Mouse (Mus musculus) ES-E14 (cell line): Measurements from ENCODE around the gene Agtrap. TPM values are rescaled to one million over a fixed set of nuclear protein-coding genes. Genes with fewer than 3 reads are reported as not detected.

ENCODE experiments used
- DNase-seq: peaks from one replicate; pipeline ENCODE4 v3.0.0-alpha.2; 2013; ENCODE audit warnings: low read depth, low spot score
- H3K27ac ChIP-seq: 2 replicates; pipeline ENCODE4 v1.5.1; 2012; ENCODE audit warnings: low read depth, mild to moderate bottlenecking, low read length, moderate library complexity, mixed read lengths; ENCODE audit not compliant: poor library complexity, insufficient read depth, severe bottlenecking
- H3K36me3 ChIP-seq: 2 replicates; pipeline ENCODE4 v1.6.1; 2012; ENCODE audit warnings: mild to moderate bottlenecking, low read length, moderate library complexity, mixed read lengths; ENCODE audit not compliant: control insufficient read depth, poor library complexity, insufficient read depth, severe bottlenecking
- H3K4me1 ChIP-seq, 2 experiments: fragments of 150-350 bp in 1 of 2; sonication (generic) in 1 of 2; 2 replicates each; pipeline ENCODE4 v1.6.1; 2012; ENCODE audit warnings: low read length in 2 of 2, mild to moderate bottlenecking in 1 of 2, mixed read lengths in 1 of 2; ENCODE audit not compliant: control insufficient read depth in 2 of 2, insufficient read depth in 2 of 2, poor library complexity in 1 of 2
- H3K4me3 ChIP-seq, 2 experiments: fragments of 150-350 bp in 1 of 2; sonication (generic) in 1 of 2; 2 replicates each; pipeline ENCODE4 v1.5.1; 2012; ENCODE audit warnings: low read length in 2 of 2, low read depth in 1 of 2, mild to moderate bottlenecking in 1 of 2, mixed read lengths in 1 of 2; ENCODE audit not compliant: insufficient read depth in 1 of 2, poor library complexity in 1 of 2, severe bottlenecking in 1 of 2
- H3K9ac ChIP-seq: 2 replicates; pipeline ENCODE4 v1.6.1; 2012; ENCODE audit warnings: low read depth, mild to moderate bottlenecking, low read length, mixed read lengths; ENCODE audit not compliant: poor library complexity, insufficient read depth, severe bottlenecking
- H3K9me3 ChIP-seq: fragments of 150-350 bp; sonication (generic); 2 replicates; pipeline ENCODE4 v1.6.1; 2012; ENCODE audit warnings: low read depth, mild to moderate bottlenecking, low read length; ENCODE audit not compliant: control insufficient read depth, insufficient read depth
- CHD2 ChIP-seq: IDR thresholded peaks from 2 replicates; pipeline ENCODE4 v1.6.1; 2014; ENCODE audit warnings: mild to moderate bottlenecking, low read depth, low read length, inconsistent platforms
- HCFC1 ChIP-seq: IDR thresholded peaks from 2 replicates; pipeline ENCODE4 v1.6.1; 2012; ENCODE audit warnings: low read length, inconsistent platforms, borderline replicate concordance; ENCODE audit not compliant: insufficient read depth
- MAFK ChIP-seq: IDR thresholded peaks from 2 replicates; pipeline ENCODE4 v1.6.1; 2014; ENCODE audit warnings: mild to moderate bottlenecking, low read depth, low read length, inconsistent platforms; ENCODE audit not compliant: insufficient read depth
- ZC3H11A ChIP-seq: IDR thresholded peaks from 2 replicates; pipeline ENCODE4 v1.6.1; 2012; ENCODE audit warnings: low read depth, mild to moderate bottlenecking, inconsistent platforms, low read length, borderline replicate concordance
- ZNF384 ChIP-seq: IDR thresholded peaks from 2 replicates; pipeline ENCODE4 v1.6.1; 2012; ENCODE audit warnings: low read depth, low read length, inconsistent platforms
- in situ Hi-C, 2 experiments: fragments of 600-800 bp; cut with MboI; formaldehyde crosslinking; loops; one replicate each; pipeline ENCODE4 v1.15.1; 2025; ENCODE audit warnings: low sequenced_read_pairs in 2 of 2, inconsistent platforms in 1 of 2; ENCODE audit not compliant: unreplicated experiment in 2 of 2
- total RNA-seq: library from RNA; depleted of rRNA; stranded (reverse); fragments of 300-350 nt; gene quantifications from 2 replicates; pipeline ENCODE4 v1.2.3, GENCODE M21; 2012

Gene Agtrap
- total RNA-seq, 1 experiment = 122 TPM

DNA sequence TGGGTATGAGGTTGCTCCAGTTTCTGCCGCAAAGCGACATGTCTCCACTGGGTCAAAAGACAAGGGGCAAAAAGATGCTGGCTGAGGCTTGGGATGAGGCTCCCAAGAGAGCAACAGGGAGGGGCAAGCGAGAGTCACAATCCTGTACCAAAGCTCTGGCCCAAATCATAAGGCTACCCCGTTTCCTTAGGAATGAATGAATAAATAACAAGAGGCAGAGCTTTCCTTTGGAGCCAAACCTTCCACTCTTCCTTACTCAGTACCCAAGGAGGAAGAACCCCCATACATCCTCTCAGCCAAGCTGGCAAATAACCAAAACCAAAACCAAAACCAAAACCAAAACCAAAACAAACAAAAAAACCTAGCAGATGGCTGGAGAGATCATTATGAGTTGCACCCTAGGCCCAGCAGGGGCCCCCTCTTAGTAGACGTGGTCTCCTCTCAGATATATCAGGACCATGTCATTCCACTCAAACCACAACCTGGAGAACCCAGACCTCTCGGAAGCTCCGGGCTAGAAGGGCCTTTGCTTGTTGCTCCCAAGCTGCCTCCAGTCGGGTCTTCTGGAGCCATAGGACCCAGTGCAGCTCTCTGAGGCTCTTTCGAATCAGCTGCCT, 18.1 kb downstream of the Agtrap start:
- in situ Hi-C loops = no loop called here
- TF ChIP-seq ZNF384 (no peak), ZC3H11A (no peak), MAFK (no peak), HCFC1 (no peak), CHD2 (no peak)
- no peak for DNase-seq
- Histone ChIP-seq H3K4me1 (peaks cover 4 to 13% of the 10 kb centered on the region in 2 experiments; a peak in 3 of 4 replicates), H3K36me3 (no peaks in the 10 kb centered on the region), H3K9me3 (no peaks in the 10 kb centered on the region), H3K9ac (no peak overlapping the region), H3K4me3 (no peak overlapping the region), H3K27ac (no peak overlapping the region)

DNA sequence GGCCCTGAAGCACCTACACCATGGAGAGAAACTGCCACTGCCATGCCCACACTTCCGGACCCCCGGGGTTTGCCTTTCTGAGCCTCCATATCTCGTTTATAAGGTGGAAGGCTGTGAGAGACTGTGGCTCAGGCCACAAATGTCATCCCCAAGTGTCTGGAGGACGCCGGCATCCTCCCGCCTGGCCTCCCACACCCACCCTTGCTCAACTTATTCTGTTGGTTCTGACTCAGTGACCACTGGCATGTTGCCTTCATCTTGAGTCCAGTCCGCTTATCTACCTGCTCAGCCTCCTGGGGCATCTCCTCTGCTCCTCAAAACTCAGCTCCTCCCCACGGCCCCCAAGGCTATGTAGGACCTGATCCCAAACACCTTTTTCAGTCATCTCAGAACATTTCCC, 20.5 kb downstream of the Agtrap start:
- DNase-seq = no peak
- Histone ChIP-seq H3K27ac (no peak overlapping the region), H3K9ac (no peak overlapping the region), H3K36me3 (no peaks in the 10 kb centered on the region), H3K4me3 (no peak overlapping the region), H3K9me3 (no peaks in the 10 kb centered on the region), H3K4me1 (peaks cover 4 to 12% of the 10 kb centered on the region in 2 experiments; a peak in 3 of 4 replicates)
- no peak for TF ChIP-seq ZNF384
- TF ChIP-seq MAFK = no peak
- no peak for TF ChIP-seq CHD2
- no peak for TF ChIP-seq HCFC1
- no peak for TF ChIP-seq ZC3H11A
- in situ Hi-C loops = no loop called here

DNA sequence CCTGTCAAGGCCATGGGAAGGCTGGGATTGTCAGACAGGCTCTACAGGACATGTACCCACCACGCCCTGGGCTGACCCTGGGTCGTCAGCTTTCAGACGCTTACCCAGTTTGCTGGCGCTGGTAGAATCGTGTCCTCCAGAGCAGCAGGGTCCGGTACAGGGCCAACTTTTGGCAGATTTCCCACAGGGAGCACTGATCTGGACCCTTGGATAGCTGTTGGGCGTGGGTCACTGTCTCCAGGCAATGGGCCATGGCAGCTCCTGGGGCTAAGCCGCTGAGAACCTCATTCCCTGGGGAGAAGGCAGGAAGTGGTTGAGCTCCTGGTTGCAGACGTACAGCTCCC, 21.5 kb downstream of the Agtrap start:
- no peak overlapping the region for H3K4me3 ChIP-seq
- no peak overlapping the region for H3K9ac ChIP-seq
- TF ChIP-seq MAFK = no peak
- no peak for DNase-seq
- in situ Hi-C loops = no loop called here
- H3K4me1 ChIP-seq = peaks cover 4 to 12% of the 10 kb centered on the region in 2 experiments; a peak in 3 of 4 replicates
- H3K9me3 ChIP-seq = no peaks in the 10 kb centered on the region
- H3K36me3 ChIP-seq = no peaks in the 10 kb centered on the region
- no peak overlapping the region for H3K27ac ChIP-seq

DNA sequence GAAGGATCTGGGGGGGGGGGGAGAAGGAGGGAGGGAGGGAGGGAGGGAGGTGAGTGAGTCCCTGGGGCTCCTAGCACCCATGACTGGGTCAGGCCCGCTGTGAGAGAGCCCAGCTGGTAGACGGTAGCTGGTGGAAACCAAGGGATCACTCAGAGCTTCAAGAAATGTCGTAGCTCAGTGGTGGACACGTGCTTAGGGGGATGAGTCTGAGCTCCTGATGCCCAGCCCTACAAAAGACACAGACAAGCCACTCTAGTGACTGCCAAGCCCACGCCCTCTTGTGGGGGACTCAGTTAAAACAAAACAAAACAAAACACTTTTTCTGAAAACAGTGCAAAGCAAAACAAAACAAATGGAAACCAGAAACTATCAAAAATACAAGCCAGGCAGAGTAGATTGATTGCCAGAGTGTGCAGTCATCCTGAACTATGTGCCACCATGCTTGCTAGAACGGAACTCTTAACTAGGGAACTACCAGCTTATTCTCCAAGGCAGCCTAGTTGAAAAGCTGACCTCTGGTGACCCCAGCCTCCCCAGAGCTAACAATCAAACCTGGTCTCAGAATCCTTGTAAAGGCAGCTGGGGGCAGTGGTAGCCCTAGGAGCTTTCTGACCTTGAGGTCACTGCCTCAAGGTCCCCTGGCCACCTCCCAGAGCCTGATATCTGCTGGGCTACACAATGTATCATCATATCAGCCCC, 22.0 kb downstream of the Agtrap start:
- TF ChIP-seq CHD2 (no peak), MAFK (no peak), HCFC1 (no peak), ZC3H11A (no peak), ZNF384 (no peak)
- Histone ChIP-seq H3K9me3 (no peaks in the 10 kb centered on the region), H3K27ac (no peak overlapping the region), H3K36me3 (no peaks in the 10 kb centered on the region), H3K4me3 (no peak overlapping the region), H3K9ac (no peak overlapping the region), H3K4me1 (peaks cover 4 to 12% of the 10 kb centered on the region in 2 experiments; a peak in 3 of 4 replicates)
- DNase-seq = no peak
- in situ Hi-C loops = no loop called here

GRCm38 (mm10) chr4:148061086-148061480, 26.7 kb downstream of the Agtrap start:
- DNase-seq = no peak
- in situ Hi-C loops = no loop called here
- Histone ChIP-seq H3K4me3 (no peak overlapping the region), H3K36me3 (peaks cover 14% of the 10 kb centered on the region), H3K9me3 (no peaks in the 10 kb centered on the region), H3K9ac (no peak overlapping the region), H3K27ac (no peak overlapping the region), H3K4me1 (peaks cover 3 to 7% of the 10 kb centered on the region in 2 experiments; a peak in 3 of 4 replicates)
- TF ChIP-seq CHD2 (no peak), HCFC1 (no peak), ZNF384 (no peak), ZC3H11A (no peak), MAFK (no peak)
